Mouse (Mus musculus): Measurements from ENCODE around the gene Ing2. TPM values are rescaled to one million over a fixed set of nuclear protein-coding genes. Genes with fewer than 3 reads are reported as not detected.
A peak's percentile ranks its signal among the peaks of the same experiment; 100 is the strongest.

The Ing2 gene
- polyA plus RNA-seq, 1 experiment from 2014 or later = 6.5 TPM

DNA sequence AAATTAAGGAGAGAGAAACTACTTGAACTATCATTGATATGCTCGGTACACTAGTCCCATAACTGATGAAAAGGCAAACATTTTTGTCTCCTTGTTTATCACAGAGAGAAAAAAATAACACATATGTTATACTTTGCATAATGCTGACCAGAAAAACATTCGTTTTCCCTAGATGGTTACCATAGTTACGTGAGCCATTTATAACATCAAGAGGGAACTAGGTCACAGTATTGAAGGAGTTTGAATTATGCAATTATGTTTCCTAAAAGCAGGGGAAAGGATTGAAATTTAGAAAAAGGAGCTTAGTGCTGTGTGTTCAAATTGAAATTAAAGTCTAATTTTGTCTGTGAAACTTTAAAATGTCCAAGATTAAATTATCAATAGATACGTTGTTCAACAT lies 5.0 kb upstream of the Ing2 start:
- no peak overlapping the region for H3K4me2 ChIP-seq (ENCODE audit: low read length)
- no peak for ATAC-seq
- H3K27ac ChIP-seq (ENCODE audit: low read depth, low read length) = no peak overlapping the region
- no peaks in the 10 kb centered on the region for H3K9me3 ChIP-seq (ENCODE audit: control insufficient read depth, low read length)
- 80% methylated on average over 4 of the region's 4 CpGs for WGBS
- no peak overlapping the region for H3K4me3 ChIP-seq (ENCODE audit: low read length)
- H3K27me3 ChIP-seq (replicated peaks; ENCODE audit: control insufficient read depth, insufficient read depth, low read length) = no peaks in the 10 kb centered on the region
- H3K36me3 ChIP-seq (ENCODE audit: control insufficient read depth, insufficient read depth, low read length) = no peaks in the 10 kb centered on the region
- peaks cover 3% of the 10 kb centered on the region for H3K4me1 ChIP-seq (ENCODE audit: control insufficient read depth, insufficient read depth, low read depth, low read length)
- no peak overlapping the region for H3K9ac ChIP-seq (ENCODE audit: low read depth, low read length)

DNA sequence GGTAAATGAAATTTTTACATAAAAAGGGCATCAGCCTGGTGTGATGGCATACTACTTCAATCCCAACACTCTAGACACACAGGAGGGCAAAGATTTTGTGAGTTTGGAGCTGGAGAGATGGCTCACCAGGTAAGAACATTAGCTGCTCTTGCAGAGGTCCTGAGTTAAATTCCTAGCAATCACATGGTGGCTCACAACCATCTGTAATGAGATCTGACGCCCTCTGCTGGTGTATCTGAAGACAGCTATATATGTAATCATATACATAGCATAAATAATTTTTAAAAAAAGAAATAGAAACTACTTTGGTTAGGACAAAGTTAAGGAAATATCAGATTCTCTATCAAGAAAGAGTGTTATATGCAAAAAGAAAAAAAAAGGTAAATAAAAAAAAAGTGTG lies 4.2 kb upstream of the Ing2 start:
- Histone ChIP-seq H3K9ac (ENCODE audit: low read depth, low read length) (no peak overlapping the region), H3K27me3 (replicated peaks; ENCODE audit: control insufficient read depth, insufficient read depth, low read length) (no peaks in the 10 kb centered on the region)
- no peak for ATAC-seq

DNA sequence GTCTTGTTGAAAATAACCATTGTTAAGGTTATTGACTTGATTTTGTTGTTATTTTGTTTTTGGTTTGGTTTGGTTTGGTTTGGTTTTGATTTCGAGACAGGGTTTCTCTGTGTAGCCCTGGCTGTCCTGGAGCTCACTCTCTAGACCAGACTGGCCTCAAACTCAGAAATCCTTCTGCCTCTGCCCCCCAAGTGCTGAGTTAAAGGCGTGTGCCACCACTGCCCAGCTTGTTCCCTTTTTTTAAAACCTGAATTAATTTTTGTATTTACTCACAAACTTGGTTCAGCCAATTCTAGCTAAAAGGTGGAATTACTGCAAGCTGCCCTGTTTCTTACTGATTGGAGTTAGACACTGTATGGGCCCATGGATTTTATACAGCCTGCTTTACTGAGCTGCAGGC lies 1.3 kb upstream of the Ing2 start:
- 43% methylated on average over 2 of the region's 2 CpGs for WGBS
- H3K27ac ChIP-seq (ENCODE audit: low read depth, low read length) = no peak overlapping the region

More for the DNA sequence above, 4.2 kb upstream of the Ing2 start:
- Histone ChIP-seq H3K9me3 (ENCODE audit: control insufficient read depth, low read length) (no peaks in the 10 kb centered on the region), H3K36me3 (ENCODE audit: control insufficient read depth, insufficient read depth, low read length) (no peaks in the 10 kb centered on the region), H3K4me1 (ENCODE audit: control insufficient read depth, insufficient read depth, low read depth, low read length) (peaks cover 3% of the 10 kb centered on the region), H3K27ac (ENCODE audit: low read depth, low read length) (no peak overlapping the region), H3K4me2 (ENCODE audit: low read length) (no peak overlapping the region), H3K4me3 (ENCODE audit: low read length) (no peak overlapping the region)
- WGBS = 78% methylated on average over 1 of the region's 1 CpGs

DNA sequence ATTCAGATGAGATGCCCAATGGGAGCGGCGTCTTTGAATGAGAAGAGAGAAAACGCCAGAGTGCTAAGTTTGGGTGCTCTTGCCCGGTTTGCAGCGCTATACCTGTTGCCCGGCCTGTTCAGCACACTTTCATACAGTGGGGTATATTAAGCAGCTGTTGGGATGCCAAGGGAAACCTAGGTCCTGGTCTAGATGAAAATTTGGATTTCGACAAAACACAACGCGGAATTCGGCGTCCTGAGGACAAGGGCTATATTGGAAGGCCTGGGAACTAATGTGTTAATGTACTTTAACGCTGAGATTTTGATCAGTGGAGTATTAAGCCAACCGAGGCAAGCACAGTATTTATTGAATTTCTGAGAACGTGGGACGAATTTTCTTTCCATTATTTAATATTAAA lies 868 bp upstream of the Ing2 start:
- no peaks in the 10 kb centered on the region for H3K9me3 ChIP-seq (ENCODE audit: control insufficient read depth, low read length)
- H3K9ac ChIP-seq (ENCODE audit: low read depth, low read length) = peak overlapping the region; percentile 84
- peak overlapping the region; percentile 96 for H3K4me3 ChIP-seq (ENCODE audit: low read length)
- no peaks in the 10 kb centered on the region for H3K27me3 ChIP-seq (replicated peaks; ENCODE audit: control insufficient read depth, insufficient read depth, low read length)
- no peak overlapping the region; the same call in 1 of the 2 replicates for H3K27ac ChIP-seq (ENCODE audit: low read depth, low read length)
- no peak for ATAC-seq
- H3K4me1 ChIP-seq (ENCODE audit: control insufficient read depth, insufficient read depth, low read depth, low read length) = peaks cover 3% of the 10 kb centered on the region
- 1% methylated on average over 15 of the region's 15 CpGs for WGBS
- H3K36me3 ChIP-seq (ENCODE audit: control insufficient read depth, insufficient read depth, low read length) = no peaks in the 10 kb centered on the region
- H3K4me2 ChIP-seq (ENCODE audit: low read length) = peak overlapping the region; percentile 91

More for the DNA sequence above, 1.3 kb upstream of the Ing2 start:
- Histone ChIP-seq H3K4me3 (ENCODE audit: low read length) (peak overlapping the region; percentile 96), H3K9ac (ENCODE audit: low read depth, low read length) (no peak overlapping the region), H3K9me3 (ENCODE audit: control insufficient read depth, low read length) (no peaks in the 10 kb centered on the region), H3K36me3 (ENCODE audit: control insufficient read depth, insufficient read depth, low read length) (no peaks in the 10 kb centered on the region), H3K4me1 (ENCODE audit: control insufficient read depth, insufficient read depth, low read depth, low read length) (peaks cover 3% of the 10 kb centered on the region), H3K27me3 (replicated peaks; ENCODE audit: control insufficient read depth, insufficient read depth, low read length) (no peaks in the 10 kb centered on the region), H3K4me2 (ENCODE audit: low read length) (peak overlapping the region; percentile 91)
- no peak for ATAC-seq

DNA sequence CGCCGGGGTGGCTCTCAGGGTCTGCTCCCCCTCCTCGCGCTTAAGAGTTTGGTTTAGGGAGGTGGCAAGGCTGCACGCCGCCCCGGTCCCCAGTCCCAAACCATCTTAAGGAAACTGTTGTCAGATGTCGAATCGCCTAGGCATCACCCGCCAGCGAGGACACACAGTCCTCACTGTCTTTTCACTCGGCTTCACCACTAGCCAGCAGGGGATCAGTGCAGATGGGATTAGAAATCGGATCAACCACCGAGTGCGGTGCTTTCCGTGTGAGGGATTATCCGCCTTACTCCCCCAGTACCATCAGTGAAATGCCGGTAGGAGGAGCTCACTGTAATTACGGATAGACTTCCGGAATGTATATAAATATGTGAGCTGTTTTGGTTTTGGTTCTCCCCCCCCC lies 430 bp upstream of the Ing2 start:
- H3K4me3 ChIP-seq (ENCODE audit: low read length) = peak overlapping the region; percentile 96
- WGBS = under 1% methylated on average over 19 of the region's 20 CpGs
- no peaks in the 10 kb centered on the region for H3K36me3 ChIP-seq (ENCODE audit: control insufficient read depth, insufficient read depth, low read length)
- no peaks in the 10 kb centered on the region for H3K9me3 ChIP-seq (ENCODE audit: control insufficient read depth, low read length)
- H3K4me1 ChIP-seq (ENCODE audit: control insufficient read depth, insufficient read depth, low read depth, low read length) = peaks cover 3% of the 10 kb centered on the region
- peak overlapping the region; percentile 93 for H3K27ac ChIP-seq (ENCODE audit: low read depth, low read length)
- H3K27me3 ChIP-seq (replicated peaks; ENCODE audit: control insufficient read depth, insufficient read depth, low read length) = no peaks in the 10 kb centered on the region
- H3K9ac ChIP-seq (ENCODE audit: low read depth, low read length) = peak overlapping the region; percentile 84
- ATAC-seq = no peak
- H3K4me2 ChIP-seq (ENCODE audit: low read length) = peak overlapping the region; percentile 91

DNA sequence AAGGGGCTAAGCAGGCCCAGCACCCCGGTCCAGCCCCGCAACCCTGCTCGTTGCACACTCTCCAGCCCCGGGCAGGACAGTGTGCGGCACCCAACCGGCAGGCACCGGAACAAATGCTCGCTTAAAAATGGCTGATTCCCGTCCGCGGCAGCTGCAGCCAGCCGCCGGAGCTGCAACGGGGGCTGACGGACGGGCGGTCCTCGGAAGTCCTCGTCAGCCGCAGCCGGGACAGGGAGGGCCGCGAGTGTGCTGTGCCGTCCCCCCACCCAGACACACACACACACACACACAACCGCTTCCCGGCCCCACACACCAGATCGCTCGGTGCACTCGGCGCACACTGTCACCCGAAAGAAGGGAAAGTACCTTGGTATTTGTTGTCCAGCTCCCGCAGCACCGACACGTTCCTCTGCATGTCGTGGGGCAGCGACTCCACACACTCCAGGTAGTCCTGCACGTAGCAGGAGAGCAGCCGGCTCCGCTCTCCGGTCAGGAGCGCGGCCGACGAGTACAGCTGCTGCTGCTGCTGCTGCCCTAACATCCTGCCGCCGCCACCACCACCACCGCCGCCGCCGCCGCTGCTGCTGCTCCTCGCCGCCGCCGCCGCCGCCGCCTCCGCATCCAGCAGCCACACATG lies 1.1 kb downstream of the Ing2 start:
- Histone ChIP-seq H3K36me3 (ENCODE audit: control insufficient read depth, insufficient read depth, low read length) (no peaks in the 10 kb centered on the region), H3K4me1 (ENCODE audit: control insufficient read depth, insufficient read depth, low read depth, low read length) (peaks cover 3% of the 10 kb centered on the region), H3K9me3 (ENCODE audit: control insufficient read depth, low read length) (no peaks in the 10 kb centered on the region), H3K27me3 (replicated peaks; ENCODE audit: control insufficient read depth, insufficient read depth, low read length) (no peaks in the 10 kb centered on the region), H3K4me2 (ENCODE audit: low read length) (peak overlapping the region; percentile 68), H3K27ac (ENCODE audit: low read depth, low read length) (peak overlapping the region; percentile 95), H3K4me3 (ENCODE audit: low read length) (peak overlapping the region; percentile 96), H3K9ac (ENCODE audit: low read depth, low read length) (peak overlapping the region; percentile 94)
- under 1% methylated on average over 42 of the region's 59 CpGs for WGBS
- ATAC-seq = peak; percentile 43

DNA sequence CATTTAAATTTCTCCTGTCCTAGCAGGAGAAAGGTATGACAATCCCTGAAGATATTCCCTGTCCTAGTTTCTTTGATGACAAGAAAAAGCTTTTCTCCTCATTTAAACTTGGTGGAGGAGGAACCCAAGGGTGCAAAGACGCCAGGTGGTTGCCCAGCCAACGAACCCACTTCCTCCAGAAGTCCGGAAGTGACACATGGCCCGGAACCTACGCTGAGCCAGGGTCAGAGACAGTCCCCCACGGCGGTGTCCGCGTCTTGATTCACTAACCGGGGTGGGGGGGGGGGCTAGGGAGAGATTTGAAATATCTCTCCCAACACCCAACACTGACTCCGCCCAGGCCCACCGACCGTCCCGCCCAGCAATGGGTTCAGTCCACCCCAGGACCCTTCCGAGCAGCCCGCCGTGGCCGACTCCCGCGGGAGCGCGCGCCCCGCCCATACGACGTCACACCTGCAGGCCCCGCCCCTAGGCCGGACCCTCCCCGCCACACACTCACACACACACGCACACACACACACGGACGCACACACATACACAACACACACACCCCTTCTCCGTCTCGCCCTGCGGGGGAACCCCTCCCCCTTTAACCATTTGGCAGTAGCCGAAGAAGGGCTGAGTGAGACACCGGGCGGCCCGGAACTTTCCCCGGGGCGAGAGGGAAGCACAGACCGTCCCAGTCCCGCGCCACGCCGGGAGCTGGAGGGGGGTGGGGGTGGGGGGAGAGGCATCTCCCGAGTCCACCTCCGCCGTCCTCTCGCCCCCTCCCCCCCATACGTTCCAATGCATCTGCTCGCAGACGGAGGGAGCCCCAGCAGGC lies 1.8 kb downstream of the Ing2 start:
- Histone ChIP-seq H3K9me3 (ENCODE audit: control insufficient read depth, low read length) (no peaks in the 10 kb centered on the region), H3K9ac (ENCODE audit: low read depth, low read length) (peak overlapping the region; percentile 94), H3K4me3 (ENCODE audit: low read length) (peak overlapping the region; percentile 96), H3K27me3 (replicated peaks; ENCODE audit: control insufficient read depth, insufficient read depth, low read length) (no peaks in the 10 kb centered on the region), H3K4me1 (ENCODE audit: control insufficient read depth, insufficient read depth, low read depth, low read length) (peaks cover 3% of the 10 kb centered on the region), H3K4me2 (ENCODE audit: low read length) (peak overlapping the region; percentile 68), H3K27ac (ENCODE audit: low read depth, low read length) (peak overlapping the region; percentile 95), H3K36me3 (ENCODE audit: control insufficient read depth, insufficient read depth, low read length) (peaks cover 4% of the 10 kb centered on the region; the same call in 1 of the 2 replicates)
- peak; percentile 69 for ATAC-seq
- WGBS = under 1% methylated on average over 39 of the region's 53 CpGs

DNA sequence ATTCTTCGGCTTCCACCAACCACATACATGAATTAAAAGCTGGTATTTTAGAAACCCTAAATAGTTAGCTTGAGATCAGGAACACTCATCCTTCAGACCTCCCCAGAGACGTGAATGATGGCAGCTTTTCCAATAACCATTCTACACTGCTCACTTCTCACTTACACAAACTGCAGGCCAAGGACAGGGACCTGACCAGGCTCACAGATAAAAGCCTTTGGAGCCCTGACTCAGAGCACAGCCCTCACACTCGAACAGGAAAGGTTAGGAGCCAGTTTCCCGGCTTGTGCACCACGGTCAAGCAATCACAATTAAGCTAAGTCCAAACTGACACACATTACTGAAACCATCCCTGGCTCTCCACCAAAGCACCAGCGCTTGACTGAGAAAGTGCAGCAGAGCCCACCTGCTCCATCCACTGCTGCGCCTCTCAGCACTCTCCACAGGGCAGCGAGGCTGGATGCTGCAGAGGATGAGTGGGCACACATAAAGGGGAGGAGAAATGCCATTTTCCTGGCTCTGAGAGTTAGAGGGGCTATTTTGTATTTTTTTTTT lies 11.0 kb downstream of the Ing2 start:
- ATAC-seq = no peak
- Histone ChIP-seq H3K27me3 (replicated peaks; ENCODE audit: control insufficient read depth, insufficient read depth, low read length) (no peaks in the 10 kb centered on the region), H3K4me3 (ENCODE audit: low read length) (no peak overlapping the region), H3K4me1 (ENCODE audit: control insufficient read depth, insufficient read depth, low read depth, low read length) (no peaks in the 10 kb centered on the region), H3K27ac (ENCODE audit: low read depth, low read length) (no peak overlapping the region), H3K9me3 (ENCODE audit: control insufficient read depth, low read length) (no peaks in the 10 kb centered on the region), H3K36me3 (ENCODE audit: control insufficient read depth, insufficient read depth, low read length) (peaks cover 4% of the 10 kb centered on the region; the same call in 1 of the 2 replicates), H3K9ac (ENCODE audit: low read depth, low read length) (no peak overlapping the region), H3K4me2 (ENCODE audit: low read length) (no peak overlapping the region)
- 82% methylated on average over 8 of the region's 8 CpGs for WGBS

DNA sequence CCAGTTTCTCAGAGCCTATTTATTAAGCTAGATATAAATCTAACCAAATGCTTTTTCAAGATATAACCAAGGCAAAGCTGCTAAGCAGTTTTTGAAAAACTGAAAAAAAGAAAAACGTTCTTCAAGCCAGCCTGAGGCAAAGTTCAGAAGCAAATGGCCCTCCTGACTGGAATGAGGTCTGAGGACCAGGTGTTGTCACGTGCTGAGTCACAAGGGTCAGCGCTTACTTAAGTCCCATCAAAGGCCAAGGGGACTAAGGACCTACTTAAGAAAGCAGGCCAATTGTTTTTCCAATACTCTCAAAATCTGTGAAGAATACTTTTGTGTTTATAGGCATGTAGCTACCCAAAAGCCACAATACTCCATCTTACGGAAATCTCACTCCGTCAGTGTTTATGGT lies 12.2 kb downstream of the Ing2 start:
- no peaks in the 10 kb centered on the region for H3K4me1 ChIP-seq (ENCODE audit: control insufficient read depth, insufficient read depth, low read depth, low read length)
- no peak overlapping the region for H3K4me3 ChIP-seq (ENCODE audit: low read length)
- H3K4me2 ChIP-seq (ENCODE audit: low read length) = no peak overlapping the region
- no peaks in the 10 kb centered on the region for H3K9me3 ChIP-seq (ENCODE audit: control insufficient read depth, low read length)
- H3K27ac ChIP-seq (ENCODE audit: low read depth, low read length) = no peak overlapping the region
- WGBS = 92% methylated on average over 5 of the region's 5 CpGs
- no peak for ATAC-seq
- no peak overlapping the region for H3K9ac ChIP-seq (ENCODE audit: low read depth, low read length)
- no peaks in the 10 kb centered on the region; the same call in 1 of the 2 replicates for H3K36me3 ChIP-seq (ENCODE audit: control insufficient read depth, insufficient read depth, low read length)
- H3K27me3 ChIP-seq (replicated peaks; ENCODE audit: control insufficient read depth, insufficient read depth, low read length) = no peaks in the 10 kb centered on the region
